Mouse (Mus musculus): Measurements from ENCODE around the gene Nbea. TPM values are rescaled to one million over a fixed set of nuclear protein-coding genes. Genes with fewer than 3 reads are reported as not detected.

Gene Nbea
- polyA plus RNA-seq, 1 experiment from 2014 or later, result 5.4 TPM

DNA sequence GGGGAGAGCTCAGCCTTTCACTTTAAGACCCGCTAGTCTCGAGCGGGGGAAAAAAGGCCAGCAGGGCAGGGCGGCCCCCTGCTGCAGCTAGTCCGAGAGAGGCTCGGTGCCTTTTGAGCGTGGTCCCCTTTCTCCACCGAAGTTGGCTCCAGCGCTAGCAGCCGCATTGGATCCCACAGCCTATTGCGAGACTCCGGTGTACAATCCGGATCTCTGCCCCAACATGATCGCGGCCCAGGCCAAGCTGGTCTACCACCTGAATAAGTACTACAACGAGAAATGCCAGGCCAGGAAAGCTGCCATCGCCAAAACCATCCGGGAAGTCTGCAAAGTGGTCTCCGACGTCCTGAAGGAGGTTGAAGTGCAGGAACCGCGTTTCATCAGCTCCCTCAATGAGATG is 400.7 kb downstream of the Nbea start:
- Histone ChIP-seq H3K4me2 (ENCODE audit: low read depth, low read length) (peak overlapping the region; percentile 64), H3K4me3 (ENCODE audit: low read length) (peak overlapping the region; percentile 49), H3K9me3 (ENCODE audit: control insufficient read depth, low read length) (no peaks in the 10 kb centered on the region), H3K27me3 (ENCODE audit: control insufficient read depth, insufficient read depth, low read depth, low read length) (peaks cover 64% of the 10 kb centered on the region), H3K4me1 (replicated peaks; ENCODE audit: control insufficient read depth, insufficient read depth, low read length) (peaks cover 32% of the 10 kb centered on the region), H3K36me3 (ENCODE audit: control insufficient read depth, insufficient read depth, low read length) (no peaks in the 10 kb centered on the region), H3K9ac (ENCODE audit: low read length) (no peak overlapping the region; the same call in 1 of the 2 replicates), H3K27ac (ENCODE audit: low read length) (no peak overlapping the region)
- WGBS, result 4% methylated on average over 22 of the region's 22 CpGs
- ATAC-seq (ENCODE audit: low read depth), result no peak

DNA sequence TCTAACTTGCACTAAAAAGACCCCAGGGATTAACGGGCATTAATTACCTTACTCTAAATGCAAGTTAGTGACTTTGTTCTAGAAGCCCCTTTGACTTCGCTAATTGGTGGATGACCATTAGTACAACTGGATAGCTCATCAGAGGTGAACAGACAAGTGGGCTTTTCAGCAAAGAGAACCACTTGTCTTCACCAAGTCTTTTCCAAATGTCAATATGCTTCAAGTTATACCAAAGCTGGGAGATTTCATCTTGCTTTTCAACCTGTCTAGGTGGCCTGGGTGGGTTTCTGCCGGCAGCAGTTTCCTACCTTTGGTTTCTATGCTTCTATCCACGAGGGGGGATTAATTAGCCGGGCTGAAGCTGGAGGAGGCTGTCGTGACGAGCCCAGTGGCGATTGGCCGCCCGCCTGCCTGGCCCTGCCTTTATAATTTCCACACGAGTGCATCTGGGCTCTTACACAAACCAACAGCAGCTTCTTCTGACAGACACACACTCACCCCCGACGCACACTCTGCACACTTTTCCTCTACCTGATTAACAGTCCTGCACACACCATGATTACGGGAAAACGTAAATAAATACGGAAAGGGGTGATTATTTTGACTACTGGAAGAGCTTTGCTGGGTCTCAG is 401.3 kb downstream of the Nbea start, which contains the start of gene Mab21l1:
Gene Mab21l1, plus strand, starts transcription at position 455 of the 632 bp plus-strand sequence.
- peaks cover 66% of the 10 kb centered on the region for H3K27me3 ChIP-seq (ENCODE audit: control insufficient read depth, insufficient read depth, low read depth, low read length)
- H3K36me3 ChIP-seq (ENCODE audit: control insufficient read depth, insufficient read depth, low read length), result no peaks in the 10 kb centered on the region
- 11% methylated on average over 16 of the region's 16 CpGs for WGBS
- peak within 1 kb of the TSS; percentile 23; the same call in 1 of the 2 replicates for H3K9ac ChIP-seq (ENCODE audit: low read length)
- H3K4me1 ChIP-seq (replicated peaks; ENCODE audit: control insufficient read depth, insufficient read depth, low read length), result peaks cover 32% of the 10 kb centered on the region
- peak within 1 kb of the TSS; percentile 49 for H3K4me3 ChIP-seq (ENCODE audit: low read length)
- peak within 1 kb of the TSS; percentile 64 for H3K4me2 ChIP-seq (ENCODE audit: low read depth, low read length)
- no peak within 1 kb of the TSS for H3K27ac ChIP-seq (ENCODE audit: low read length)
- no peaks in the 10 kb centered on the region for H3K9me3 ChIP-seq (ENCODE audit: control insufficient read depth, low read length)
- ATAC-seq (ENCODE audit: low read depth), result no peak

DNA sequence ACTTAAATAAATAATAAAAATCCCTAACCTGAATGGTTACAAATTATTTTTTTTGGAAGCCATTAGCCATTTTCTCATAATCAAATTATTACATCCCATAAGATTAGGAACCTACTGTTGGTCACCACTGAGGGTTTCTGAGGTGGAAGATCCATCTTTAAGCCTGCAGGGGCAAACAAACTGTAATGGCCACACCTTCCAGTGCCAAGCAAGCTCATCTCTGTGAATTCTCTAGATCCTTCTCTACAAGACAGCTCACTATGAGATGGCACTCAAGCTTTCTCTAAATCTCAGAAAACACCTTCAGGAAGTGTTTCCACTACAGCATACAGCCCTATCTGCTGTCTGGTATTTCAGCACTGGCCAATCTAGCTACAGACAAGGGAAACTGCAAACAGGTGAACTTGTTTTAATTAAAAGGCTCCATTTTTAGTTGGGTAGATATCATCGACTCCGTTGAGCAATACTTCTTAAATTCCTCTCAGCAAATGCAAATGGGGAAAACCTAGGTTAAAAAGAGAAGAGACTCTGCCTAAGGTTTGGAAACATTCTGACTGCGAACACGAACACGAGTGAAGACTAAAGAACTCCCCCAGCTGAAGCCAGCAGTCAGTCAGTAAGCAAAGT is 402.0 kb downstream of the Nbea start:
- no peaks in the 10 kb centered on the region for H3K9me3 ChIP-seq (ENCODE audit: control insufficient read depth, low read length)
- H3K27me3 ChIP-seq (ENCODE audit: control insufficient read depth, insufficient read depth, low read depth, low read length), result peaks cover 62% of the 10 kb centered on the region
- no peak for ATAC-seq (ENCODE audit: low read depth)
- no peaks in the 10 kb centered on the region for H3K36me3 ChIP-seq (ENCODE audit: control insufficient read depth, insufficient read depth, low read length)
- H3K4me3 ChIP-seq (ENCODE audit: low read length), result no peak overlapping the region
- H3K4me1 ChIP-seq (replicated peaks; ENCODE audit: control insufficient read depth, insufficient read depth, low read length), result peaks cover 32% of the 10 kb centered on the region
- 43% methylated on average over 5 of the region's 5 CpGs for WGBS
- H3K27ac ChIP-seq (ENCODE audit: low read length), result no peak overlapping the region
- H3K9ac ChIP-seq (ENCODE audit: low read length), result no peak overlapping the region
- H3K4me2 ChIP-seq (ENCODE audit: low read depth, low read length), result no peak overlapping the region

DNA sequence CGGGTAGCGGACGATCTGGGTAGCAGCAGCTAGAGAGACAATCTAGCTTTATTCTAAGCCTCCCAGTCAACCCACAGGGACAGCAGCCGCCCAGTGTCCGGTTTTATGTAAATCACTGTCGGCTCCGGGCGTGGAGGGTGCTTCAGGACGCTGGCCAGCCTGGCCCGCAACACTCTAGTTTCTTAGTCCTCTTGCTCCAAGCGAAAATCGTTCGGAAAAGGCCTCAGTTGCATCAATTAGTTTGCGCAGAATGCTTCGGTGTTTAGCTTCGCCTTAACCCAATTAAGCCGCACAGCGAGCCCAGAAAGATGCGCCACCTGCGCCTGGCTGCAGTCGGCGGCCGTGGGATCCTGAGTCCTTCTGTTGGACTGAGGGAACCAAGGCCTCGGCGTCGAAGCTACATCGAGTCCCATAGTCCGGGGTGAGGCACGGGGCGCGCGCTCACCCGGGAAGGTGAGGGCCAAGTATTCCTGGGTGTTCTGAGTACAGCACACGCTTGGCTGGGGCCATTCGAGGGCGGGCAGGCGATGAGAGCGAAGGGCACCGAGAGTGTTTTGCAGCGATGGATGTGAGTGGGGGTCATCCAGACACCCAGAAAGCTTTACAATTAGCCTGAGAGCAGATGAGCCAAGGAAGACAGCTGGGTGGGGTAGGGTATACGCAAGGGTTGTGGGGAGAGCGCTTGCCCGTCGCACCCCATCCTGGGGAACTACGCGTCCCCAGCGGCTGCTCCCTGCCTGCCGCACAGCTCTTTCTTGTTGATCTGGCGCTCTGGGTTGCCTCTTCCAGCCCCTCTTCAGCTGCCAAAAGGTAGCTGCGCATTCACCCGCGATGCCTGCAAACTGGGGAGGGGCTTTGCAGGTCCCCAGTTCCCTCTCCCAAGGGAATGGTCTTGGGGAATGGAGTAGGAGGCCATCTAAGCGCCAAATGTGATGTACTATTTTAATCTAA is 403.1 kb downstream of the Nbea start:
- Histone ChIP-seq H3K4me3 (ENCODE audit: low read length) (peak overlapping the region; percentile 29), H3K27ac (ENCODE audit: low read length) (no peak overlapping the region), H3K9me3 (ENCODE audit: control insufficient read depth, low read length) (no peaks in the 10 kb centered on the region), H3K4me2 (ENCODE audit: low read depth, low read length) (peak overlapping the region; percentile 46), H3K36me3 (ENCODE audit: control insufficient read depth, insufficient read depth, low read length) (no peaks in the 10 kb centered on the region), H3K4me1 (replicated peaks; ENCODE audit: control insufficient read depth, insufficient read depth, low read length) (peaks cover 32% of the 10 kb centered on the region), H3K27me3 (ENCODE audit: control insufficient read depth, insufficient read depth, low read depth, low read length) (peaks cover 56% of the 10 kb centered on the region), H3K9ac (ENCODE audit: low read length) (no peak overlapping the region)
- WGBS, result 7% methylated on average over 52 of the region's 53 CpGs
- 0 out of 2 replicates have a peak, but pooled peaks have one; percentile 44 for ATAC-seq (ENCODE audit: low read depth)

DNA sequence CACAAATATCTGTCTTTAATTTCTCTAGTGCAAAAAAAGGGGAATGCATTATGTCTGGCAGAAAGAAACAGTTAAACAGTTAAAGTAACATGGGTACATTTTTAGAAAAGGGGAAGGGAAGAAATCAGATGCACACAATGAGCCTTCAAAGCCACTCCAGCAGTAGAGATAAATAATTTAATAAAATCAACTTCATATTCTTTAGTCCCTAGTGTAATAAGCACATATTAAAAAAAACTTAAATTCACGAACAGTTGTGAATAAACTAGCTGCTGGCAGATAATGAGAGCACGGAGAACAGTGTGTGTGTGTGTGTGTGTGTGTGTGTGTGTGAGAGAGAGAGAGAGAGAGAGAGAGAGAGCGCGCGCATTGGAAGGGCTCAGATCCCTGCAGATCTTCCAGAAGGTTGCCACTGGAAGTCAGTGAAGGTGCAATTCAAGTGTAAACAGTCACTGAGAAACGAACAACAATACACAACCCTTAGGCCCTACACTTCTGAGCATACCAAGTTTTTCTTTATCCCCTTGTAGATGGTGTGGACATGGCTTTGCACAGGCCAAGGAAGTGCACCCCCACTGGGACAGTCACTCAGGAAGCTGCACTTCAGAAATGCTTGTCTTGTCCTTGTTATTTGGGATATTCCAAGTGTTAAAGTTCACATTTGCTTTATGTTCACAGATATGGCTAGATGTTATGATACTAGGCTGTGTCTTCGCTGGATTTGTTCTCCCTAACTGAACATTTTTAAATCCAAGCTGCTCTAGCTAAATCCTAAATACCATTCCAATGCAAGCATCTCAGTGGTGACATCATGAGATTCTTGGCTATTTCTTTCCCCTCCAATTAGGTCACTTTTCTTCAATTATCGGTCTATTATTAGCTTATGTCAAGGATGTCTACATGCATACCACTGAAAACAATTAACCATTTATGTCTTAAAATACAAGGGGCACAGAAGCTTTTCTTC is 404.5 kb downstream of the Nbea start:
- Histone ChIP-seq H3K27ac (ENCODE audit: low read length) (no peak overlapping the region), H3K27me3 (ENCODE audit: control insufficient read depth, insufficient read depth, low read depth, low read length) (peaks cover 51% of the 10 kb centered on the region), H3K4me1 (replicated peaks; ENCODE audit: control insufficient read depth, insufficient read depth, low read length) (peaks cover 30% of the 10 kb centered on the region), H3K36me3 (ENCODE audit: control insufficient read depth, insufficient read depth, low read length) (no peaks in the 10 kb centered on the region), H3K9ac (ENCODE audit: low read length) (no peak overlapping the region), H3K4me3 (ENCODE audit: low read length) (no peak overlapping the region), H3K4me2 (ENCODE audit: low read depth, low read length) (no peak overlapping the region), H3K9me3 (ENCODE audit: control insufficient read depth, low read length) (no peaks in the 10 kb centered on the region)
- no peak for ATAC-seq (ENCODE audit: low read depth)
- 62% methylated on average over 8 of the region's 8 CpGs for WGBS

DNA sequence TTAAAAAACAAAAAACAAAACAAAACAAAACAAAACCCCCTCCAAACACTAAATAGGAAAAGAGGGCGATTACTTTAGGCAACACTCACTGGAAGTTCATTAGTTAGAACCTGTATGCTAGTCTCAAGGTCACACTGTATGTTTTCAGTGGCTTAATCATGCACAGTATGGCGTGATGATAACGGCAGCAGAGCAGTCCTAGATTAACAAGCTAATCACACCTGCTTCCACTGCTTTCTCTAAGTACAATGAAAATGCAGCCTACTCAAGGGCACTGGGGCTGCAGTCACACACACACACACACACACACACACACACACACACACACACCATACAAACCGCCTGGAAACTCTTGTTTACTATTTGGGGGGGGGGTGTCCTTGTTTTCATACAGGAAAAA is 406.0 kb downstream of the Nbea start:
- peaks cover 15% of the 10 kb centered on the region for H3K4me1 ChIP-seq (replicated peaks; ENCODE audit: control insufficient read depth, insufficient read depth, low read length)
- ATAC-seq (ENCODE audit: low read depth), result no peak
- 67% methylated on average over 4 of the region's 4 CpGs for WGBS
- H3K9me3 ChIP-seq (ENCODE audit: control insufficient read depth, low read length), result no peaks in the 10 kb centered on the region
- H3K9ac ChIP-seq (ENCODE audit: low read length), result no peak overlapping the region
- H3K36me3 ChIP-seq (ENCODE audit: control insufficient read depth, insufficient read depth, low read length), result no peaks in the 10 kb centered on the region
- peaks cover 37% of the 10 kb centered on the region for H3K27me3 ChIP-seq (ENCODE audit: control insufficient read depth, insufficient read depth, low read depth, low read length)
- no peak overlapping the region for H3K27ac ChIP-seq (ENCODE audit: low read length)
- no peak overlapping the region for H3K4me3 ChIP-seq (ENCODE audit: low read length)
- H3K4me2 ChIP-seq (ENCODE audit: low read depth, low read length), result no peak overlapping the region

DNA sequence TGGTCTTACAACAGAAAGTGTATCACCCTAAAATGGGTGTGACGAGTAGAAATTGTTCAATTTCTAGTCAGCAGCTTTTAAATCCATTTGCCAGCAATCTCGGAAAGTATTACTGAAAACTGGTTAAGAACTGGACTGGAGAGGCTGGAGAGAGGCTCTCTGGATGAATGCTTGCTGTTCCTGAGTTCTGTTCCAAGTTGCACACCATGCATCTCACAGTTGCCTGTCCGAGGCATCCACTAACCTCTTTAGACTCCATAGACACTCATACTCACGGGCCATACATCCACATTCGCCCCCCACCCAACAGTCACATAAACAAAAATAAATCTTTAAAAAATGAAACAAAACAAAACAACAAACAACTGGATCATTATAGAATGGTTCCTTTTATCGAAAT is 407.7 kb downstream of the Nbea start:
- ATAC-seq (ENCODE audit: low read depth), result no peak
- H3K4me1 ChIP-seq (replicated peaks; ENCODE audit: control insufficient read depth, insufficient read depth, low read length), result peaks cover 9% of the 10 kb centered on the region
- WGBS, result 87% methylated on average over 6 of the region's 6 CpGs
- H3K9ac ChIP-seq (ENCODE audit: low read length), result no peak overlapping the region
- H3K27ac ChIP-seq (ENCODE audit: low read length), result no peak overlapping the region
- H3K4me2 ChIP-seq (ENCODE audit: low read depth, low read length), result no peak overlapping the region
- H3K4me3 ChIP-seq (ENCODE audit: low read length), result no peak overlapping the region
- H3K36me3 ChIP-seq (ENCODE audit: control insufficient read depth, insufficient read depth, low read length), result no peaks in the 10 kb centered on the region
- H3K9me3 ChIP-seq (ENCODE audit: control insufficient read depth, low read length), result no peaks in the 10 kb centered on the region
- H3K27me3 ChIP-seq (ENCODE audit: control insufficient read depth, insufficient read depth, low read depth, low read length), result peaks cover 19% of the 10 kb centered on the region

DNA sequence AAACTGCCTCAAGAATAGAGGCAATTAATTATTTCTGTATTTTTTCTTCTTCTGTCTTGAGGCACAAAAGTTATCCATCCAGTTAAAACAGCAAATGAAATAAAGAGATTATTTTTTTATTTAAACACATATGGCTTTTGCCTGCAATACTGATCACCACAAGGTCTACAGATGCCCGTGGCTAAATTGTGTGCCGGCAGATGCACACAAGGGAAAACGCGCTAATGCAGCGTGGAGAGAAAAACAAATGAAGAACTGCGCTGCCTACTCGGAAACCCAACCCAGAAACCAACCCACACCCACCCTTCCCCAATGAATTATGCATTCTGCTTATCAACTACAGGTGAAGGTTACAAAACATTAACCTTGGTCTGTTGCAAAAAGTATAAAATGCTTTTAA is 408.3 kb downstream of the Nbea start:
- no peak overlapping the region for H3K9ac ChIP-seq (ENCODE audit: low read length)
- no peak overlapping the region for H3K27ac ChIP-seq (ENCODE audit: low read length)
- ATAC-seq (ENCODE audit: low read depth), result no peak
- H3K27me3 ChIP-seq (ENCODE audit: control insufficient read depth, insufficient read depth, low read depth, low read length), result peaks cover 14% of the 10 kb centered on the region
- no peaks in the 10 kb centered on the region for H3K9me3 ChIP-seq (ENCODE audit: control insufficient read depth, low read length)
- WGBS, result 77% methylated on average over 7 of the region's 7 CpGs
- no peaks in the 10 kb centered on the region for H3K36me3 ChIP-seq (ENCODE audit: control insufficient read depth, insufficient read depth, low read length)
- peaks cover 4% of the 10 kb centered on the region for H3K4me1 ChIP-seq (replicated peaks; ENCODE audit: control insufficient read depth, insufficient read depth, low read length)
- H3K4me3 ChIP-seq (ENCODE audit: low read length), result no peak overlapping the region
- H3K4me2 ChIP-seq (ENCODE audit: low read depth, low read length), result no peak overlapping the region
